Mouse (Mus musculus): ENCODE data around the gene Zdhhc8.
"Not testable (repeated sequence)": the region's sequence is repeated elsewhere in the genome, so short reads cannot be mapped to it uniquely, and the experiment has no call there.

Zdhhc8 gene

GRCm38 (mm10) chr16:18197881-18198280 is 37.1 kb downstream of the Zdhhc8 start:
- DNase-seq (ENCODE audit: low spot score in 2 of 2) = no peak

GRCm38 (mm10) chr16:18195561-18195960 is 39.4 kb downstream of the Zdhhc8 start:
- not testable (repeated sequence) for DNase-seq (ENCODE audit: low spot score in 2 of 2)

GRCm38 (mm10) chr16:18195068-18195467 is 39.9 kb downstream of the Zdhhc8 start:
- DNase-seq (ENCODE audit: low spot score in 2 of 2) = peak in 1 of 2 experiments; percentile 31

GRCm38 (mm10) chr16:18194208-18194985 is 40.5 kb downstream of the Zdhhc8 start:
- no peak for DNase-seq (ENCODE audit: low spot score in 2 of 2)

- no peak for DNase-seq (ENCODE audit: low spot score in 2 of 2)
Measured at GRCm38 (mm10) chr16:18191006-18191405, 43.9 kb downstream of the Zdhhc8 start.

- DNase-seq (ENCODE audit: low spot score in 2 of 2) = no peak
Measured at GRCm38 (mm10) chr16:18187221-18187620, 47.7 kb downstream of the Zdhhc8 start.

GRCm38 (mm10) chr16:18186798-18187197 is 48.1 kb downstream of the Zdhhc8 start:
- no peak for DNase-seq (ENCODE audit: low spot score in 2 of 2)

GRCm38 (mm10) chr16:18185715-18186449 is 49.1 kb downstream of the Zdhhc8 start:
- no peak for DNase-seq (ENCODE audit: low spot score in 2 of 2)

- DNase-seq (ENCODE audit: low spot score in 2 of 2) = no peak
Measured at GRCm38 (mm10) chr16:18182766-18183165, 52.2 kb downstream of the Zdhhc8 start.

GRCm38 (mm10) chr16:18181398-18181797 is 53.5 kb downstream of the Zdhhc8 start:
- DNase-seq (ENCODE audit: low spot score in 2 of 2) = no peak

GRCm38 (mm10) chr16:18179591-18179990 is 55.3 kb downstream of the Zdhhc8 start:
- DNase-seq (ENCODE audit: low spot score in 2 of 2) = no peak

GRCm38 (mm10) chr16:18176758-18177157 is 58.2 kb downstream of the Zdhhc8 start:
- DNase-seq (ENCODE audit: low spot score in 2 of 2) = no peak

- no peak for DNase-seq (ENCODE audit: low spot score in 2 of 2)
Measured at GRCm38 (mm10) chr16:18175817-18176541, 59.0 kb downstream of the Zdhhc8 start.

- no peak for DNase-seq (ENCODE audit: low spot score in 2 of 2)
Measured at GRCm38 (mm10) chr16:18173788-18174187, 61.1 kb downstream of the Zdhhc8 start.

GRCm38 (mm10) chr16:18173231-18173630 is 61.7 kb downstream of the Zdhhc8 start:
- DNase-seq (ENCODE audit: low spot score in 2 of 2) = no peak

- peak; percentile 69 to 89 for DNase-seq (ENCODE audit: low spot score in 2 of 2)
Measured at GRCm38 (mm10) chr16:18172266-18172855, 62.6 kb downstream of the Zdhhc8 start.
